9 mouse cellular contexts compared by ENCODE assay signal in genomic region chr6:126643341-126644055, GRCm38 (mm10). TPM values are rescaled to one million over a fixed set of nuclear protein-coding genes. Genes with fewer than 3 reads are reported as not detected.
DNase-seq lines count a peak whose midpoint lies in the region; ATAC-seq lines count a peak whose summit lies in the region.
"Had no signal": no experiment of that assay in that cellular context is flagged by ENCODE, and none has a peak within 500 bp of the region (broad histone marks: within the 10 kb centered on the region; RNA-seq: fewer than 3 reads in every experiment).

No protein-coding gene starts in this region.

- peaks cover 18% of the 10 kb centered on the region for H3K4me1 ChIP-seq in hindbrain, embryonic 12.5 days
- H3K4me1 ChIP-seq in midbrain, embryonic 15.5 days: peaks cover 29% of the 10 kb centered on the region

- no peaks in the 10 kb centered on the region for H3K9me3 ChIP-seq in hindbrain, embryonic 12.5 days (replicated peaks)
- H3K9me3 ChIP-seq in midbrain, embryonic 15.5 days: no peaks in the 10 kb centered on the region

- H3K36me3 ChIP-seq in hindbrain, embryonic 12.5 days: no peaks in the 10 kb centered on the region
- no peaks in the 10 kb centered on the region for H3K36me3 ChIP-seq in midbrain, embryonic 15.5 days (replicated peaks)

- peak overlapping the region; percentile 60 for H3K9ac ChIP-seq in hindbrain, embryonic 12.5 days
- peak overlapping the region; percentile 10; the same call in 1 of the 2 replicates for H3K9ac ChIP-seq in midbrain, embryonic 15.5 days

- peak; percentile 27 to 43 for DNase-seq in left cerebral cortex, postnatal 25 days (ENCODE audit: low spot score in 2 of 2)
- DNase-seq in left cerebral cortex, adult 8-10 months (ENCODE audit: low spot score in 2 of 2): no peak
- DNase-seq in cerebellum, postnatal 36 days: peak; percentile 46 to 58
- no peak for DNase-seq in B cell, adult 2 months
- DNase-seq in gastrocnemius, postnatal 14 days: no peak
- DNase-seq in right cerebral cortex, postnatal 10 days (ENCODE audit: low spot score in 2 of 2): no peak

- H3K27ac ChIP-seq in hindbrain, embryonic 12.5 days: no peak overlapping the region
- no peak overlapping the region for H3K27ac ChIP-seq in midbrain, embryonic 15.5 days
- H3K27ac ChIP-seq: macrophage had no signal

- no peak for ATAC-seq in hindbrain, embryonic 12.5 days (ENCODE audit: low FRiP score)
- no peak for ATAC-seq in midbrain, embryonic 15.5 days (replicated peaks)

- WGBS in hindbrain, embryonic 12.5 days: under 1% methylated on average over 24 of the region's 25 CpGs
- WGBS in midbrain, embryonic 15.5 days: under 1% methylated on average over 25 of the region's 25 CpGs

- H3K4me3 ChIP-seq in hindbrain, embryonic 12.5 days: peak overlapping the region; percentile 45
- H3K4me3 ChIP-seq in midbrain, embryonic 15.5 days: peak overlapping the region; percentile 50

- intact Hi-C loops in left cerebral cortex, postnatal 25 days (cut with DNase I): loop anchor here (1.0 to 2.0 kb wide), 2 partner anchors 55 to 74 kb away; no protein-coding TSS in a partner anchor
- intact Hi-C loops in gastrocnemius, postnatal 14 days (cut with DNase I; ENCODE audit: low total_unique reads): no loop called here

- H3K27me3 ChIP-seq in hindbrain, embryonic 12.5 days: peaks cover 65% of the 10 kb centered on the region
- H3K27me3 ChIP-seq in midbrain, embryonic 15.5 days (replicated peaks): peaks cover 37% of the 10 kb centered on the region

- peak overlapping the region; percentile 90 for H3K4me2 ChIP-seq in hindbrain, embryonic 12.5 days (replicated peaks)
- peak overlapping the region; percentile 97 for H3K4me2 ChIP-seq in midbrain, embryonic 15.5 days

RNA-seq across cellular contexts. Expression of gene Kcna1, which starts 2.7 kb away (rescaled TPM):
- 100 to 1,000 TPM in 1 of 2 experiments, 10 to 100 TPM in 1; 95.1 to 113 TPM for total RNA-seq in left cerebral cortex, postnatal 25 days (2021)
- total RNA-seq in left cerebral cortex, adult 8-10 months (2022): 100 to 1,000 TPM; 126 to 148 (median 131) TPM
- polyA plus RNA-seq in hindbrain, embryonic 12.5 days (2016; fragmentation: Nextera tagmentation; extraction: Ambion mirVana): 1.6 and 2.5 TPM in 2 replicates
- polyA plus RNA-seq in midbrain, embryonic 15.5 days (2015; fragmentation: Nextera tagmentation; extraction: Ambion mirVana): 1.5 and 1.6 TPM in 2 replicates
- 1 to 10 TPM; 3.3 to 8.5 TPM for total RNA-seq in gastrocnemius, postnatal 14 days (2021)
- polyA plus RNA-seq: macrophage had no signal

Comparison
In these comparisons a context has a peak if more than half of its experiments do, and no peak if none do; other contexts are left out.
1. DNase-seq: peak in left cerebral cortex, postnatal 25 days (2 of 2) and cerebellum, postnatal 36 days (2 of 2); none in left cerebral cortex, adult 8-10 months (0 of 2), B cell, adult 2 months (0 of 2), gastrocnemius, postnatal 14 days (single experiment) and right cerebral cortex, postnatal 10 days (0 of 2).
2. RNA of gene Kcna1, which starts 2.7 kb away (total RNA-seq): 126 to 148 TPM in left cerebral cortex, adult 8-10 months and 95.1 to 113 TPM in left cerebral cortex, postnatal 25 days; 3.3 to 8.5 TPM in gastrocnemius, postnatal 14 days; every median in the first group is over 10 times any median in the second.